Mouse (Mus musculus): ENCODE data around the gene Narfl.

- no peak for TF ChIP-seq CTCF (IDR thresholded peaks at IDR 0.05; ENCODE audit: insufficient read depth, low read length)
- peak; percentile 74; the same call in 1 of the 2 replicates for TF ChIP-seq POLR2A (IDR thresholded peaks at IDR 0.05; ENCODE audit: borderline replicate concordance, extremely low read depth, low read depth, low read length)
Measured at GRCm38 (mm10) chr17:25823452-25823851, 49.9 kb downstream of the Narfl start, which contains the start of gene Wdr24.

Measured in lung, adult 2 months (tissue).